Mouse (Mus musculus): Measurements from ENCODE around the gene Kti12.

Gene Kti12

GRCm38 (mm10) chr4:108873746-108874145, 26.2 kb downstream of the Kti12 start:
- DNase-seq: no peak

GRCm38 (mm10) chr4:108877901-108878300, 30.3 kb downstream of the Kti12 start:
- no peak for DNase-seq

GRCm38 (mm10) chr4:108878963-108879822, 31.6 kb downstream of the Kti12 start, which contains the start of gene Rab3b:
Rab3b (plus strand) TSS chr4:108879063.
- DNase-seq: peak; percentile 81

GRCm38 (mm10) chr4:108883815-108884214, 36.2 kb downstream of the Kti12 start:
- DNase-seq: no peak

- no peak for DNase-seq
These were observed 39.9 kb downstream of the Kti12 start for GRCm38 (mm10) chr4:108887456-108887855.

- no peak for DNase-seq
These were observed 43.3 kb downstream of the Kti12 start for GRCm38 (mm10) chr4:108890876-108891275.
